Mouse (Mus musculus) naive thymus-derived CD4-positive, alpha-beta T cell, adult 5 months (primary cell): ENCODE data around the gene Il21. TPM values are rescaled to one million over a fixed set of nuclear protein-coding genes. Genes with fewer than 3 reads are reported as not detected.

Source experiments
- polyA plus RNA-seq: library from polyadenylated mRNA; unstranded; fragments of 100-300 nt; shearing (Covaris generic); gene quantifications from one replicate; pipeline ENCODE4 v1.2.1, GENCODE M21; 2017

Il21 gene
- polyA plus RNA-seq: not detected

DNA sequence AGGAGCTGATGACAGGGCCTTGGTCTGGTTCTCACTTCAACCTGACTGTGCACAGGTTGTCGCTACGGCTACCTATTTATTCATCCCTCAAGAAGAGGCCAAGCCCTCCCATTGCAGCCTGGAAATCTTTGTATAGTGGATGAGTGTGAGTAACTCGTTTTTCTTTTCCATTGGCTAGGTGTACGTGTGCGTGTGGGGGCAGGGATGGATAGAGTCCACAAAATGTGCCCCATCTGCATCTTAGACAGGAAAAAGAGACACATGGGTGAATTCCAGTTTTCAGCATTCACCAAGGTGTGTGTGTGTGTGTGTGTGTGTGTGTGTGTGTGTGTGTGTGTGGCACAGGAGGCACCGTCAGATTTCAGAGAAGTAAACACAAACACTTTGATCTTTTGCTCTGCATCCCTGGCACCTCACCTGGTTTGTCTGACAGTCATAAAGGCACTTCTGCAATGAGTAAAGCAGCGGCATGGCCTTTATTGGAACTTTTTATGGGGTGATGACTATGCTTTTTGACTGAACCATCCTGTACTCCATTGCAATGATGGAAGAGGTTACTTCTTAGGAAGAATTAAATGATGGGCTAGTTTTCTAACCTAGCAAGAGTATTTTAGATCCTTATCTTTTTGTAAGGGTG lies at the start of gene Il21:
Gene Il21 (minus strand): TSS at position 51 of the 637 bp plus-strand sequence.

Other genes starting within 250 kb of the Il21 start
- not detected for gene Adad1, start 169.1 kb downstream of the Il21 start, polyA plus RNA-seq
- 0.36 TPM for gene Il2, start 106.7 kb downstream of the Il21 start, polyA plus RNA-seq
- 1.2 TPM for gene Bbs12, start 79.9 kb upstream of the Il21 start, polyA plus RNA-seq
- not detected for gene Cetn4, start 80.1 kb upstream of the Il21 start, polyA plus RNA-seq
- gene Fgf2, start 115.7 kb upstream of the Il21 start, polyA plus RNA-seq: 0.61 TPM
- gene Spata5, start 187.3 kb upstream of the Il21 start, polyA plus RNA-seq: 45.0 TPM
- gene Nudt6, start 187.6 kb upstream of the Il21 start, polyA plus RNA-seq: 32.9 TPM